Mouse (Mus musculus) layer of hippocampus, adult 2 months (tissue): ENCODE data around the gene Fth1. TPM values are rescaled to one million over a fixed set of nuclear protein-coding genes. Genes with fewer than 3 reads are reported as not detected.

Experiments used
- DNase-seq, 2 experiments: peaks; one replicate each; pipeline ENCODE4 v3.0.0; 2022; ENCODE audit warnings: low spot score in 2 of 2
- H3K27ac ChIP-seq: fragments of 200-600 bp; 2 replicates; pipeline ENCODE4 v1.8.1; 2022
- H3K4me3 ChIP-seq: fragments of 200-600 bp; 2 replicates; pipeline ENCODE4 v1.8.1; 2022; ENCODE audit warnings: mild to moderate bottlenecking
- CTCF ChIP-seq: fragments of 200-600 bp; conservative IDR thresholded peaks from 2 replicates; pipeline ENCODE4 v1.8.1; 2022; ENCODE audit warnings: antibody characterized with exemption, mild to moderate bottlenecking, moderate library complexity
- total RNA-seq, 2 experiments: library from RNA; stranded (reverse); gene quantifications; 2 replicates each; pipeline ENCODE4 v1.2.3; 2021

Fth1 gene
- total RNA-seq, 2 experiments from 2014 or later: 3,170 to 3,409 TPM

GRCm38 (mm10) chr19:10001206-10001969 is 21.0 kb downstream of the Fth1 start, which contains the start of the genes Best1 and Rab3il1:
Gene Best1, minus strand, starts transcription at chr19:10001633.
Gene Rab3il1, plus strand, starts transcription at chr19:10001669.
- DNase-seq: no peak
- Histone ChIP-seq H3K27ac (no peak within 1 kb of the TSS), H3K4me3 (no peak within 1 kb of the TSS)
- no peak for TF ChIP-seq CTCF

GRCm38 (mm10) chr19:10003696-10004095 is 23.3 kb downstream of the Fth1 start:
- no peak overlapping the region for H3K4me3 ChIP-seq
- no peak overlapping the region for H3K27ac ChIP-seq
- no peak for TF ChIP-seq CTCF
- no peak for DNase-seq

GRCm38 (mm10) chr19:10011408-10011807 is 31.0 kb downstream of the Fth1 start:
- H3K27ac ChIP-seq: no peak overlapping the region
- no peak for DNase-seq
- TF ChIP-seq CTCF: no peak
- no peak overlapping the region for H3K4me3 ChIP-seq

GRCm38 (mm10) chr19:10012827-10013278 is 32.5 kb downstream of the Fth1 start:
- H3K4me3 ChIP-seq: no peak overlapping the region
- DNase-seq: no peak
- TF ChIP-seq CTCF: no peak
- no peak overlapping the region for H3K27ac ChIP-seq

GRCm38 (mm10) chr19:10013348-10013747 is 33.0 kb downstream of the Fth1 start:
- no peak overlapping the region for H3K27ac ChIP-seq
- DNase-seq: no peak
- no peak for TF ChIP-seq CTCF
- H3K4me3 ChIP-seq: no peak overlapping the region

GRCm38 (mm10) chr19:10013913-10014312 is 33.5 kb downstream of the Fth1 start:
- Histone ChIP-seq H3K4me3 (no peak overlapping the region), H3K27ac (no peak overlapping the region)
- TF ChIP-seq CTCF: no peak
- DNase-seq: no peak

- no peak for TF ChIP-seq CTCF
- DNase-seq: no peak
- Histone ChIP-seq H3K4me3 (no peak overlapping the region), H3K27ac (no peak overlapping the region)
Observed at GRCm38 (mm10) chr19:10014824-10015223, 34.4 kb downstream of the Fth1 start.

GRCm38 (mm10) chr19:10015442-10015841 is 35.0 kb downstream of the Fth1 start:
- no peak overlapping the region for H3K4me3 ChIP-seq
- no peak for DNase-seq
- no peak overlapping the region for H3K27ac ChIP-seq
- TF ChIP-seq CTCF: no peak

GRCm38 (mm10) chr19:10016151-10016550 is 35.8 kb downstream of the Fth1 start:
- Histone ChIP-seq H3K4me3 (no peak overlapping the region), H3K27ac (no peak overlapping the region)
- DNase-seq: no peak
- no peak for TF ChIP-seq CTCF

GRCm38 (mm10) chr19:10017637-10018526 is 37.5 kb downstream of the Fth1 start:
- DNase-seq: peak; percentile 79 to 84
- Histone ChIP-seq H3K4me3 (peak overlapping the region; percentile 80), H3K27ac (peak overlapping the region; percentile 83; the same call in 1 of the 2 replicates)
- no peak; the same call in 1 of the 2 replicates for TF ChIP-seq CTCF

- peak overlapping the region; percentile 83; the same call in 1 of the 2 replicates for H3K27ac ChIP-seq
- DNase-seq: no peak
- TF ChIP-seq CTCF: no peak
- H3K4me3 ChIP-seq: peak overlapping the region; percentile 80
Observed at GRCm38 (mm10) chr19:10018527-10018818, 38.1 kb downstream of the Fth1 start.

- no peak for DNase-seq
- Histone ChIP-seq H3K4me3 (peak overlapping the region; percentile 80; the same call in 1 of the 2 replicates), H3K27ac (peak overlapping the region; percentile 83; the same call in 1 of the 2 replicates)
- TF ChIP-seq CTCF: no peak
Observed at GRCm38 (mm10) chr19:10019214-10019760, 38.9 kb downstream of the Fth1 start.

- H3K27ac ChIP-seq: no peak overlapping the region
- no peak for TF ChIP-seq CTCF
- no peak overlapping the region for H3K4me3 ChIP-seq
- no peak for DNase-seq
Observed at GRCm38 (mm10) chr19:10021981-10022380, 41.6 kb downstream of the Fth1 start.
